Mouse (Mus musculus) E14TG2a.4 (cell line): Measurements from ENCODE around the gene Rps10.
A peak's percentile ranks its signal among the peaks of the same experiment; 100 is the strongest.

ENCODE experiments used
- H3K27me3 ChIP-seq: 2 replicates; pipeline ENCODE4 v1.6.1; 2014; ENCODE audit warnings: low read length, control low read depth; ENCODE audit not compliant: insufficient read depth
- H3K36me3 ChIP-seq: 2 replicates; pipeline ENCODE4 v1.6.1; 2014; ENCODE audit warnings: low read length, control low read depth; ENCODE audit not compliant: insufficient read depth
- H3K4me1 ChIP-seq: replicated peaks from 2 replicates; pipeline ENCODE4 v1.6.1; 2014; ENCODE audit warnings: low read depth, low read length, control low read depth
- H3K4me3 ChIP-seq: replicated peaks from 2 replicates; pipeline ENCODE4 v1.5.1; 2014; ENCODE audit warnings: mild to moderate bottlenecking, low read length
- H3K9me3 ChIP-seq: 2 replicates; pipeline ENCODE4 v1.6.1; 2014; ENCODE audit warnings: low read length, control low read depth
- CTCF ChIP-seq: conservative IDR thresholded peaks from 2 replicates; pipeline ENCODE4 v1.5.1; 2014; ENCODE audit warnings: low read length
- NANOG ChIP-seq: IDR thresholded peaks from 2 replicates; pipeline ENCODE4 v1.6.1; 2014; ENCODE audit warnings: borderline replicate concordance, low read length, mixed read lengths
- POU5F1 ChIP-seq: IDR thresholded peaks from 2 replicates; pipeline ENCODE4 v1.6.1; 2014; ENCODE audit warnings: low read length, borderline replicate concordance

Rps10 gene

GRCm38 (mm10) chr17:27636132-27637020, at the start of gene Rps10:
TSS of gene Rps10 (minus strand) at chr17:27636669.
- Histone ChIP-seq H3K36me3 (peaks cover 33% of the 10 kb centered on the region), H3K4me1 (peaks cover 61% of the 10 kb centered on the region), H3K4me3 (peak within 1 kb of the TSS; percentile 89), H3K27me3 (no peaks in the 10 kb centered on the region), H3K9me3 (no peaks in the 10 kb centered on the region)
- TF ChIP-seq POU5F1 (no peak), NANOG (no peak; the same call in 1 of the 2 replicates), CTCF (no peak)

GRCm38 (mm10) chr17:27685550-27685913, 49.1 kb upstream of the Rps10 start:
- peaks cover 69% of the 10 kb centered on the region for H3K4me1 ChIP-seq
- H3K27me3 ChIP-seq, result peaks cover 54% of the 10 kb centered on the region
- TF ChIP-seq CTCF (no peak), NANOG (no peak), POU5F1 (no peak)
- H3K9me3 ChIP-seq, result 0 out of 2 replicates have a peak, but pooled peaks cover 3% of the 10 kb centered on the region
- H3K4me3 ChIP-seq, result peak overlapping the region; percentile 82
- H3K36me3 ChIP-seq, result no peaks in the 10 kb centered on the region

- Histone ChIP-seq H3K27me3 (peaks cover 54% of the 10 kb centered on the region), H3K4me1 (peaks cover 65% of the 10 kb centered on the region), H3K4me3 (peak overlapping the region; percentile 82), H3K36me3 (no peaks in the 10 kb centered on the region), H3K9me3 (0 out of 2 replicates have a peak, but pooled peaks cover 3% of the 10 kb centered on the region)
- TF ChIP-seq POU5F1 (no peak), NANOG (no peak), CTCF (no peak)
These were observed 48.5 kb upstream of the Rps10 start for GRCm38 (mm10) chr17:27684886-27685549.

DNA sequence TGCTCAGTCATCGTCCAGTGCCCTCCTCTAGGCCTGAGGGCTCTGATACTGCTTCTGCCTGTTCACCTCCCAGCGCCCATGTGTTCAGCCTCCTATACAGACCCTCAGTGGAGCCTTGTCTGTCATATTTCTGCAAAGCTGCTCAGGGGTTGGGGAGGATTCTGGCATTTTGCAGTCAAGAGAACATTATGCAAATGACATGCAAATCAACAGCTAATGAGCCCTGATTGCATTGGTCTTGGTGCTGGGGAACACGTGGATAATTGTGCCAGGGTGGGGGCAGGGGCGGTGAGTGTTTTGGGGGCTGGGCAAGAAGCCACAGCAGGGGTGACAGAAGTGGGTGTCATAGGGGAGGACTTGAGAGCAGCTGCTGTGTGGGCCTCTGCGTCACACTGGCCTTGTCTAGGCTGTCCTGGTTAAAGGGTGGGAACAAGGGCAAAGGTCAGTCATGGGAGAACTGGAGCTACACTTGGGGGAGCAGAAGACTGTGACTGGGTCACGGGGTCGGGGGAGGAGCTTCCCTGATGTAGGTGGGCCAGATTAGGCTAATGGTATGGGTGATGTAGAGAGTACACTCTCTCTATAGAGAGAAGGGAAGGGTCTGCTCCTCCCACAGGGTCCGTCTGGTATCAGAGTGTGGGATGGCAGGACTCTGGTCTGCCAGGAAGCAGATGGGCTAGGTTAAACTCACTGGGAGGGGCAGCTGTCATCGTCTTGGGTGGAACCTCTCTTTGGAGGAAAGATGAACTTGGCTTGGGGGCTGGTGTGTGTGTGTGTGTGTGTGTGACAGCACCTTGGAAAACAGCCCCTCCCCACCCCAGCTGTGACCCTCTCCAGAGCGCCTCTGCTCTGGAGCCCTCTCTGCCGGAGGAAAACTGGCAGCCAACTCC, 42.7 kb upstream of the Rps10 start:
- H3K4me3 ChIP-seq, result no peak overlapping the region
- H3K36me3 ChIP-seq, result no peaks in the 10 kb centered on the region
- peaks cover 15% of the 10 kb centered on the region for H3K27me3 ChIP-seq
- H3K4me1 ChIP-seq, result peaks cover 43% of the 10 kb centered on the region
- TF ChIP-seq POU5F1 (no peak), NANOG (no peak), CTCF (no peak)
- H3K9me3 ChIP-seq, result 0 out of 2 replicates have a peak, but pooled peaks cover 3% of the 10 kb centered on the region

- 0 out of 2 replicates have a peak, but pooled peaks cover 3% of the 10 kb centered on the region for H3K9me3 ChIP-seq
- TF ChIP-seq POU5F1, result no peak
- TF ChIP-seq CTCF, result no peak
- no peak for TF ChIP-seq NANOG
These were observed 41.3 kb upstream of the Rps10 start for GRCm38 (mm10) chr17:27677756-27678155.

DNA sequence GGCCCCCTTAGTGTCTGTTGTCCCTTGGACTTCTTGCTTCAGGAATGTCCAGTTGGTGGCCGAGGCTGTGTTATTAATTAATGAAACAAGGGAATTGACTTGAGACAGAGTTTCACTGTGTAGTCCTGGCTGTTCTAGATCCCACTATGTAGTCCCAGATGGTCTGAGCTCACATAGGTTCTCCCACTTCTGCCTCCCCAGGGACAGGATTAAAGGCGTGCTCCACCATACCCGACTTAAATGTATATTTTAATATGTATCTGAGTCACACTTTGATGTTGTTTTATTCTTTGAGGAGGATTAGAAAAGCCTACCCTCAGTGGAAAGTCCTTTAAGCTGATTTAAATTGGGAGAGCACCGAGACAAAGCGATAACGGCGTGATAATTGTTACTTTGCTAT, 39.8 kb upstream of the Rps10 start:
- H3K4me1 ChIP-seq, result peaks cover 55% of the 10 kb centered on the region

More at GRCm38 (mm10) chr17:27677756-27678155, 41.3 kb upstream of the Rps10 start:
- H3K4me3 ChIP-seq, result no peak overlapping the region
- H3K27me3 ChIP-seq, result peaks cover 2% of the 10 kb centered on the region
- H3K36me3 ChIP-seq, result no peaks in the 10 kb centered on the region
- H3K4me1 ChIP-seq, result peaks cover 44% of the 10 kb centered on the region

DNA sequence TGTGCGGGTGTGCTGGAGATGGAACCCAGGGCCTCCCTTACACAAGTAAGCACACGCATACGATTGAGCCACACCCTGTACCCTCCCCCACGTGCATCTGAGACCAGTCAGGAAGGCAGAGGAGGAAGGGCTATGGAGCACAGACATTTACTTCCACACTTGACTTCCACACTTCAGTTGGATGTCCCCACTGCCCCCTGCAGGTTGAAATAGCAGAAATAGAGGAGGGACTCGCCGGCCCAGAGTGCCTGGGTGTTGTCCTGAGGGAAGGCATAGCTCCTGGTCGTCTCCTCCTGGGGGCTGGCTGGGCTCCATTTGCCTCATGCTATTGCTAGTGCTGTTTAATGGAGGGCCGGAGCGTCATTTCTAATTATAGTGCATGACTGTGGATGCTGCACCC, 39.0 kb upstream of the Rps10 start:
- peaks cover 59% of the 10 kb centered on the region for H3K4me1 ChIP-seq
- peak; percentile 26; the same call in 1 of the 2 replicates for TF ChIP-seq CTCF
- no peak for TF ChIP-seq NANOG
- TF ChIP-seq POU5F1, result no peak
- no peaks in the 10 kb centered on the region for H3K36me3 ChIP-seq
- no peaks in the 10 kb centered on the region for H3K9me3 ChIP-seq
- H3K27me3 ChIP-seq, result no peaks in the 10 kb centered on the region; the same call in 1 of the 2 replicates
- no peak overlapping the region for H3K4me3 ChIP-seq

More for the DNA sequence above, 39.8 kb upstream of the Rps10 start:
- no peak for TF ChIP-seq CTCF
- no peak for TF ChIP-seq POU5F1
- TF ChIP-seq NANOG, result no peak
- H3K36me3 ChIP-seq, result no peaks in the 10 kb centered on the region
- no peaks in the 10 kb centered on the region; the same call in 1 of the 2 replicates for H3K27me3 ChIP-seq
- H3K4me3 ChIP-seq, result no peak overlapping the region
- 0 out of 2 replicates have a peak, but pooled peaks cover 3% of the 10 kb centered on the region for H3K9me3 ChIP-seq
